Mouse (Mus musculus) adrenal gland, postnatal 36 days (tissue): ENCODE results near the gene Nedd9. TPM values are rescaled to one million over a fixed set of nuclear protein-coding genes. Genes with fewer than 3 reads are reported as not detected.
A peak's percentile ranks its signal among the peaks of the same experiment; 100 is the strongest.

Experiments used
- DNase-seq, 2 experiments: peaks; one replicate each; pipeline ENCODE4 v3.0.0; 2021; ENCODE audit warnings: mixed read lengths in 1 of 2
- total RNA-seq, 2 experiments: library from RNA; stranded (reverse); gene quantifications; 2 replicates each; pipeline ENCODE4 v1.2.3; 2021

Nedd9 gene
- total RNA-seq, 2 experiments from 2014 or later, result 18.0 to 21.5 TPM

DNA sequence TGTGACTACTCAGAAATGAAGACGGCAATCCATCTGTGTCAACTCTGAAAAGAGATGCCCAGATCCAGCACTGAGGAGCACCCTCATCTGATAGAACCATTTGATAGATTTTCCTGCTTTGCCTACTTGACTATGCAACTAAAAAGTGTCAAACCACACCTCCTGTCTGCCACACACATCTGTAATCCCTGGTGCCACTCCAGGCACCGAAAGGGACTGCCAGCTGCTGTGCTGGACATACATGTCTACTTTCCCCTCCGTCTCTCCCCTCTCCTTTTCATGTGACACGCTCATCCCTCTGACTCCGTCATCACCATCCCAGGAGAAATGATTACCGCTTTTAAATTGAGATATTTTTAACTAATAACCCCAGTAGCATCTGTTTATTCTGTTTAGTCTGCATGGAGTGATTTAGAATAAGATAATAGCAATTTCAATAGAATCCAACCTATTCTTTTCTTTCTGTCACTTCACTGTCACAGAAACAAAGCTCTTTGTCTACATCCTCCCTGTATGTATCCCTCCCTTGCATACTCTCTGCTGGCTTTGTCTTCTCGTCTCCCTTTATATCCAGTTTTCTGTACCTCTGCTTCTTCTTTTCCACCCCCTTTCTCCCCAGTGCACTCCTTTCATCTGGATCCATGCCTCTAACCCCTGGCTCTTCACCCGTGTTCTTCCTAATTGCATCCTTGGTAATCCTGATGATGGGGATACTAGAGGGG, 5.0 kb upstream of the Nedd9 start:
- no peak for DNase-seq

DNA sequence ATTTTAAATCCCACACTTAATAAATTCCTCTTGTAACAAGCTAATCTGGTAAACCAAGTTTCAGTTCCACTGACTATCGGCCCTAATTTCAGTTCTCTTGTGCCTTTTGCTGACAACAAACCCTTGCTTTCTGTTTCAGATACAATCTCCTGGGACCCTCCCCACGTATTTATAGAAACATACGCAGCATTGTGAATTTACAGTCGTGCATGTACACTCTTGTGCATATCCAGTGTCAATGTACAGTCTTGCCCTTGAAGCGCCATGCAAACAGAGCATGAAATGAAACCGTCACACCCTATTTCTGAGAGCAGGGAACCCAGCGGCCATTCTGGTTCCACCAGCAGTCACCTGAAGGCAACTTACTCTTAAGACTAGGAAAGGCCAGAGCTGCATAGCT, 4.4 kb upstream of the Nedd9 start:
- DNase-seq, result no peak

GRCm38 (mm10) chr13:41490282-41490681, 3.1 kb upstream of the Nedd9 start:
- DNase-seq, result no peak

- DNase-seq, result no peak
Measured at GRCm38 (mm10) chr13:41489705-41490275, 2.6 kb upstream of the Nedd9 start.

GRCm38 (mm10) chr13:41487409-41487743, 214 bp upstream of the Nedd9 start:
- DNase-seq, result no peak

GRCm38 (mm10) chr13:41483966-41484365, 3.2 kb downstream of the Nedd9 start:
- DNase-seq, result no peak

- no peak for DNase-seq
Measured at GRCm38 (mm10) chr13:41482408-41483011, 4.7 kb downstream of the Nedd9 start.

- no peak for DNase-seq
Measured at GRCm38 (mm10) chr13:41479737-41480435, 7.3 kb downstream of the Nedd9 start.

- peak; percentile 21 to 46 for DNase-seq
Measured at GRCm38 (mm10) chr13:41476216-41476615, 10.9 kb downstream of the Nedd9 start.

DNA sequence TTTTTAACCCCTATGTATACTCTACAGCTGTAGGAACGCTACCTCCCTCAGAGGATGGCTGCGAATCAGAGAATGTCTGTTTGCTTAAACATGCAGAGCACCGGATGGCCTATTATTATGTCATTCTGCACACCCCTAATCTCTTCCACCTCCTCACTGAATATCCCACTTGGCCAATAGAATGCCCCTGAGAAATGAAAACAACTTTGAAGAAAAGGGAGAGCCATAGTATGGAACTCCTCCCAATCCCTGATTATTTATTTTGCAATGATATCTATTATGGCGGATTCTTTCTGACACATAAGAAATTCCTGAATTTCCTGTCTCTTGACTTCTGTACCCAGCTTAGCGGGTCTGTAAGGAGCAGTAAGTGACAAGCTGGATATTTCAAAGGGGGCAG, 12.8 kb downstream of the Nedd9 start:
- DNase-seq, result no peak

DNA sequence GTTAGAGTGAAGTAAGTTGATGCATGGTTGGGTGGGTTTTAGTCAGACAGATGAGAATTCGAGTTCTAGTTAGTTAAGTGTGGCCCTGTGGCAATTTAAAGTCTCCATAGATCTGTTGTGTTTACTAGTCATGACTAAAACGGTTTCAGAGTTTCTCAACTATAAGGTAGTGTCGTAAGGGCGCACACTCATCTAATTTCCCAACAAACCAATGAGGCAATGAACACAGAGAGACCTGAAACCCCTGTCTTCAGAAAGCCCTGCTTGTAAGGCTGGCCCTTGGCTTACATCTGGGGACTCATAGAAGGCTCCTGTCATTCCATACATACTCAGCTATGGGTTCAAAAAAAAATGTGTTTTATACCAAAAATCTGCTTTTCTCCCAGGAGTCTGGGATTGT, 13.7 kb downstream of the Nedd9 start:
- DNase-seq, result no peak

DNA sequence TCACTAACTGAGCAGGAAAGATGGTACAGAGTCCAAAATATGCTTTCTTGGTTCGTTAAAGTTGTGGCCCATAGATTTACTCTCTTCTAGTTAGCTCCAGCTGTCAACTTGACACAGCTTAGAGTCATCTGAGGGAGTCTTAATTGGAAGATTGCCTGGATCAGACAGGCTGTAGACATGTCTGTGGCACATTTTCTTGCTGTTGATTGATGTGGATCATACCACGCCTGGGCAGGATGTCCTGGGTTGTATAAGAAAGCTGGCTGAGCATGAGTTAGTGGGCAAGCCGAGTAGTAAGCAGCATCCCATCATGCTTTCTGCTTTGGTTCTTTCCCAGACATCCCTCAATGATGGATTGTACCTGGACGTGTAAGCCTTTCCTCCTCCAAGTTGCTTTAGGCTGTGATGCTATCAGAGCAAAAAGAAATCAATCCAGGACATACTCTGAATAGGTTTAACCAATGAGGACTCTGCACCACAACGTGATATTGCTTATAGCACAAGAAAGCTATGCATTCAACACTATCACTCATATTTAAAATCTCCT, 14.2 kb downstream of the Nedd9 start:
- no peak for DNase-seq

- DNase-seq, result no peak
Measured at GRCm38 (mm10) chr13:41468277-41468676, 18.9 kb downstream of the Nedd9 start.

DNA sequence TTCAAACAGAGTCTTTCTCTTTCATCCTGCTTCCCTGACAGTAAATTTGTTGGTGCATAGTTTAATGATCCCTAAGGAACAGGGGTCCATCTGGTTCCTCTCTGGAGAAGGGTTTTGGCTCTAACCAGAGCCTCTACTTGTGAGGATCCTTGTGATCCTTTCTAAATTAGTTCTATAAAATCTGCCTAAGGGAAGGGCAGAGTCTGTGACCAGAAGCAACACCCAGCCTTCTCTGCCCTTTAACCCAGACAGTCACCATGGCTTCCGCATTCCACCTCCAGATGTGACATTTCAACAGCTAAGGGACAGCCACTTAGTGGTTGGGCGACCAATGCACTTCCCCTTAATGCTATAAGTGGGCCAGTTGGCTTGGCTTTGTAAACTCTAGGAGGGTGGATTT, 20.1 kb downstream of the Nedd9 start:
- peak; percentile 2 to 23 for DNase-seq

- no peak for DNase-seq
Measured at GRCm38 (mm10) chr13:41466616-41467015, 20.5 kb downstream of the Nedd9 start.

GRCm38 (mm10) chr13:41466191-41466590, 21.0 kb downstream of the Nedd9 start:
- peak; percentile 42 to 48 for DNase-seq

DNA sequence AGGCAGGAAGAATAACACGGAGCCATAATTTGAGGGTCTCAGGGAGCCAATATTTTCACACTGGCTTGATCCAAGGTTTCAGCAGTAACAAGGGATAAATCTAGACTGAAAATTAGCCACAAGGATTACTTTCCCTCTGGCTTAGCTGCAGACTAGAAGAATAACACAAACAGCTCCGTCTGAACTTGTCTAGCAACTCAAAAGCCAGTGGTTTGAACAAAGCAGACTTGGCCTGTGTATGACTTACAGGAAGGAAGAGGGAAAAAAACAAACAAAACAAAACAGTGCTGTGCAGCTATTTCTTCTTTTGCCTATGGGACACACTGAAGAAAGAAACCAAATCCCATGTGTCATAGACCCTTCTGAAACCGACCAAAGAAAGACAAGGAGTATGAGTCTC, 25.7 kb downstream of the Nedd9 start:
- no peak for DNase-seq

DNA sequence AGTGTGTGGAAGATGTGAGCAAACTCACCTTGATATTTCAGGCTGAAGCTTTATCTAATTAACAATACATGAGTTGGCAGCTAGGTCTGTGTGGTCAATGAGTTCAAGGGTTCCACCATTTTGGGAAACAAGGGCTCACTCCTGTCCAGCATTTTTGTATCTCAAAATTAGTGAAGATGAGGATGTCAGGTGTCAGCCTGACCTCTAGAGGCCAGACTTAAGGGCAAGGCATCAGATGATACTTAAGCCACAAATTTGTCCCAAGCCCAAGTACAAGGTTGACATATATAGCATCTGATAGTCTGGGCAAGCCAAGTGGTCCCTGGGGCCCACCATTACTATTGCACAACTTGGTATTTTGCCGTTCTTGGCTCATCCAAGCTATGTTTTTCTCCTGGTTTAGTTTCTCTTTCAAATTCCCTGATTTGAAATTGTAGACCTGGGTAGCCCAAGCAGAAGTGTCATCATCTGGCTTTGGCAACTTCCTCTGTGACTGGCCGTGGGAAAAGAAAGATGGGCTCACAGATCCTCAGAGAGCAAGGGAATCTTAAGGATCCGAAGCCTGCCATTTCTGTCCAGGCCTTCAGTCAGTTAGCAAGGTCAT, 27.4 kb downstream of the Nedd9 start:
- no peak for DNase-seq

- no peak for DNase-seq
Measured at GRCm38 (mm10) chr13:41458709-41459108, 28.5 kb downstream of the Nedd9 start.

DNA sequence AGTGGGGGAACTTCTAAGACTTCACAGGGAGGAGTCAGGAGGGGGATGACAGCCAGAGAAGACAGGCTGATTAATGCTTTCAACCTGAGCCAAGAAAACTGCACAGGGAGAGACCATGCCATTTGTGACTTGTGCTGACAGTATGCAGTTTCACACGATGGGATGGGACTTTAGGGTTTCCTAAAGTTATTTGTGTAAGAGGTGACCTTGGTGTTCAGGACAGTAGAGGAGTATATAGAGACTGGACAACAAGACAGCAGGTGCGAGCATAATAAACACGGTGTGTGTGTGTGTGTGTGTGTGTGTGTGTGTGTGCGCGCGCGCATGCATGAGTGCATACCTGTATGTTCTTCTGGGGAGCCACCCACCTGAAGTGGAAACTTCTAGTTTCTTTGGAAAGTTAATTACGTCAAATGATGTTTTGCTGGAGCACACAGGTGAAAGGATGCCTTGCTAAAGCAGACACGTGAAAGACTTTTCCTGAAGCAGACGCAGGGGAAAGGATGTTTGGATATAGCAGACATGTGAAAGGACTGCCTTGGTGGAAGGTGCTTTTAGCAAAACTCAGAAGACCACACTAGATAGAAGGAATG, 29.3 kb downstream of the Nedd9 start:
- no peak for DNase-seq

DNA sequence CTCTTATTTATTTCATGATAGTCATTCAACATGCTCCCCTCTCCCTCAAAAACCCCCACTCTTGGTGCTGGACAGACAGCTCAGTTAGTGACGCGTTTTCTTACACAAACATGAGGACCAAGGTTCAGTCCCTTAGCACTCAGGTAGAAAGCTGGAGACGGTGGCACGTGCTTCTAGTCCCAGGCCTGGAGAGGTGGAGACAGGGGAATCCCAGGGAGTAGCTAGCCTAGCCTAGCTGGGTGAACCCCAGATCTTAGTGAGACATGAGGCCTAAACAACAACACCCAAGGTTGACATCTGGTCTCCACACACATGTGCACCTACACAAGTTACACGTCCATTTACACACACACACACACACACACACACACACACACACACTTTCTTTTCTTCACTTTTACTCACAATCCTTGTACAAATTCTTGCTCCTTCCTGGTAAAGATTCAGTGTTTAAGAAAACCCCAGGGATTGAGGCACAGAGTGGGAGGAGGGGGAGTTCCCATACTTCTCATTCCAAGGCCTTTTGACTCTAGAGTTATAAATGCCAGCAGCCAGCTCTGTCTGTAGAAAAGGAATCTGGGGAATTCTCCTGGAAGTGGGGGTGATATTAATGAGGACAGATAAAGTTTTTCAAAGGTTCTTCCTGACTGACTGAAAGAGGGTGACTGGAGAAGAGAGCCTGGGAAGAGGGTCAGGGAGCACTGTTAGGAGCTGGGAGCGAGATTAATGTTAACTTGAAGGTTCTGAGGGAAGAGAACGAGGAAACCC, 29.9 kb downstream of the Nedd9 start:
- DNase-seq, result no peak
